Mouse (Mus musculus) testis, adult 2 months (tissue): Measurements from ENCODE around the gene Rffl.

Source experiments
- CTCF ChIP-seq: fragments of 200-500 bp; IDR thresholded peaks from 2 replicates; pipeline ENCODE4 v1.5.1; 2012; ENCODE audit warnings: low read depth, mild to moderate bottlenecking, inconsistent platforms, low read length, moderate library complexity; ENCODE audit not compliant: control insufficient read depth, insufficient read depth, insufficient replicate concordance
- POLR2A ChIP-seq: fragments of 200-500 bp; IDR thresholded peaks from 2 replicates; pipeline ENCODE4 v1.6.1; 2012; ENCODE audit warnings: low read depth, mild to moderate bottlenecking, inconsistent platforms, low read length, moderate library complexity; ENCODE audit not compliant: control insufficient read depth

- no peak for TF ChIP-seq POLR2A
- no peak for TF ChIP-seq CTCF
Measured at GRCm38 (mm10) chr11:82852958-82853357, 18.1 kb downstream of the Rffl start.
